Mouse (Mus musculus): ENCODE measurements around the gene Hspa2. TPM values are rescaled to one million over a fixed set of nuclear protein-coding genes. Genes with fewer than 3 reads are reported as not detected.
"Not testable (repeated sequence)": the region's sequence is repeated elsewhere in the genome, so short reads cannot be mapped to it uniquely, and the experiment has no call there.

Gene Hspa2
- total RNA-seq, 2 experiments from 2014 or later: 22.7 to 24.4 TPM

DNA sequence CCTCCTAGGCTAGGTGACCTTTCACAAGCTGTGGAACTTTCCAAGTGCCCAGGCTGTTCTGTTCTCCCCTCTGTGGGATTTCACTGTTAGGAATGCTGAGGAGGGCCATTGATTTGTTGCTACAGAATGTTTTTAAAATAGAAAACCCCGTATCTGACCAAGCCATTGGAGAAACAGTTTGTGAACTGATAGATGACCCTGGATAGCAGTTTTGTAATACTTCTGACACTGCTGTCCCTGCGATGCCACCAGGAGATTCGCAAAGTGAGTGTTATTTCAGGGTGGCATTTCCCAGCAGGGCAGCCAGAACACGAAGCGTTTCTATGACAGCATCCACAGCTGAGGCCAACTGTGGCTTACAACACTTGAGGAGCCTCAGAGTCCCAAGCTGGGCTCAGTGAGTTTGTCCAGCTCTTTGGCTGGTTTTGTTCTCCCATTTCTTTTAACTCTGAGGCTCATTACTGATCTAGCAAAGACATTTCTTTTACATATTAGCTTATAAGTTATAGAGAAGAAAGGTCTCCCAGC is 27.0 kb downstream of the Hspa2 start:
- no peak for DNase-seq (ENCODE audit: low spot score in 2 of 2)

DNA sequence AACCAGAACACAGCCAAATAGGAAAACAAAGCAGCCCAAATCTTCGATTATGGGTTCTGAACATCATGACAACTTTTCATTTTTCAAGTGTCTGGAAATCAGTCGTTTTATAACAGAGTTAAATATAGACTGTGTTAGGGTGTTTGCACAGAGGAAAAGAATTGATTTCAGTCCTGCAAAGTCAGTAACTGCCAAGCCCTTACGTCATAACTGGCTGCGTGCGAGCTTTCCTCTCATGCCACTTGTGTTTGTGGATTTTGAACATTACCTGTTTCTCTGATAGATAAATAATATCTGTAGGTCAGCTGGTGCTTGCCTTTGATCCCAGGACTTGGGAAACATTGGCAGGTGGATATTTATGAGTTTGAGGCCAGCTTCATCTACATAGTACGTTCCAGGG is 27.5 kb downstream of the Hspa2 start:
- no peak for DNase-seq (ENCODE audit: low spot score in 2 of 2)

DNA sequence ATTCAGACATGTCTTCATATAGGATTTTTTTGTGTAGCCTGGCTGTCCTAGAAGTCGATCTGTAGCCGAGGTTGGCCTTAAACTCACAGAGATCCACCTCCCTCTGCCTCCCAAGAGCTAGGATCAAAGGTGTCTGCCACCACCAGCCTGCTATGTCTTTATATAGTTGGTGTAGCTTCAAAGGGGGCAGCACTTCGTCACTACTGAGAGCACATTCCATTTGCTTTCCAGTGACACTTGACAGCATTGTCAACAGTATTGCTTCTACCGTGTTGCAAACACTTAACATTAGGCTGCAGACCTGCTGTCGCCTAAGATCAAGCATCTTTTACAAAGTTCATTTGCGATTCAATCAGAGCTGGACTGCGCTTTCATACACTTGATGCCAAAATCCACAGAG is 30.1 kb downstream of the Hspa2 start:
- no peak for DNase-seq (ENCODE audit: low spot score in 2 of 2)

DNA sequence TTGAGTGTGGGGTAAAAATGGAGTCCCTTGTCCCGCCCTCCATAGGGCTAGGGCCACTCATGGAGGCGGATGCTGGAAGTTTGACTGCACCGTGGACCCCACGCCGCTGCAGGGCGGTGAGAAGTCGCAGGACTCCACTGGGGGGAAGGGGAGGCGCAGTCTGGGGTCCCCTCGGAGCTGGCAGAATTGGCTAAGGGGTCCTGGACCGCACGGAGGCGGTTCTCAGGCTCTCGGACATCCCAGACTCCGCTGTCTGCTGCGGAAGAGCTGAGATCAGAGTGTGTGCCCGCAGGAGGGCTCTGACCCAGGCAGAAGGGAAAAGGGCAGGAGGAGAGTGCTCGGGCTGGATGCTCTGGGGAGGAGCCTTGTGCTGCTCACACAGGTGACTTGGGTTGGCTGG is 31.1 kb downstream of the Hspa2 start:
- DNase-seq (ENCODE audit: low spot score in 2 of 2): no peak

DNA sequence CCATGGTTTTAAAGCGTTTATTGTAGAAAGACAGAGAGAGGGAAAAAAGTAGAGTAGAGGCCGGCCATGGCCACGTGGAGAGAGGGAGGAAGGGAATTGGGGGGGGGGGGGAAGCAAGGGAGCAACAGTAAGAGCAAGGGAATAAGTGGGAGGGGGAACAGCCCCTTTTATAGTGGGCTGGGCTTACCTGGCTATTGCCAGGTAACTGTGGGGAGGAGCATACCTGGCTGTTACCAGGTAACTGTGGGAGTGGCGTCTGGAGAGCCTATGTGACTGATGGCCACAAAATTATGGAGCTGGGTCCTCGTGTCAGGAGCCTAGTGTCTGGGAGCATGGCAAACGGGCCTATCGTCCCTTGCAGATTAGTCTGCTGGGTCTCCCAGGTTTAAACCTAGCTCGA is 31.6 kb downstream of the Hspa2 start:
- no peak for DNase-seq (ENCODE audit: low spot score in 2 of 2)

DNA sequence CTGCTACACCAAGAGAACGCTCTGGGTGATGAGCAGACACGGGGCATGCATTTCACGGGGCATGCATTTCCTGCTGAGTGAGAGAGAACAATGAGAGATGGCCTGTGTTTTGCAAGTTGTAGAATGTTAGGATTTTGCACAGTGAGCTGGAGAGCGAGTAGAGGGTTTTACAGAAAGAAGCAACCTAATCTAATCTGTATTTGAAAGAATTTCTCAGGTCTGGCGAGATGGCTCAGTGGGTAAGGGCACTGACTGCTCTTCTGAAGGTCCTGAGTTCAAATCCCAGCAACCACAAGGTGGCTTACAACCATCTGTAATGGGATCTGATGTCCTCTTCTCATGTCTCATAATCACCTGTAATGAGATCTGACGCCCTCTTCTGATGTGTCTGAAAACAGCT is 39.5 kb downstream of the Hspa2 start:
- DNase-seq (ENCODE audit: low spot score in 2 of 2): not testable (repeated sequence)

DNA sequence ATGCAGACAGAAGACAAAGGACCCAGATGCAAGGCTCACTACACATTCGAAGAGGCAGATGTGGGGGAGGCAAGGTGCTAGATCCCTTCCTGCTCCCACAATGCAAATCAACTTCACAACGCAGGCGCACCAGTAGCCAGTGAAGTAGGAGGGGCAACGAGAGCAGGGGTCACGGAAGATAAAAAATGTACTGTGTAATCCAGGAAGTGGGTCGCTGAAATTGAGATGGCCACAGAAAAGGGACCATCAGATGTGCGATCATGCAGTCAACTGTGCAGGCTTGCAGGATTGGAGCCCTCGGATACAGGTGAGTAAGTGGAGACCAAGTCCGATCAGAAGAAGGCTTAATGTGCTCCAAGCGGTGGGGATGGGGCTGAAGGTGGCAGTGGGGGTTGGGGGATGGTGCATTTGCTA is 40.4 kb downstream of the Hspa2 start:
- no peak for DNase-seq (ENCODE audit: low spot score in 2 of 2)

DNA sequence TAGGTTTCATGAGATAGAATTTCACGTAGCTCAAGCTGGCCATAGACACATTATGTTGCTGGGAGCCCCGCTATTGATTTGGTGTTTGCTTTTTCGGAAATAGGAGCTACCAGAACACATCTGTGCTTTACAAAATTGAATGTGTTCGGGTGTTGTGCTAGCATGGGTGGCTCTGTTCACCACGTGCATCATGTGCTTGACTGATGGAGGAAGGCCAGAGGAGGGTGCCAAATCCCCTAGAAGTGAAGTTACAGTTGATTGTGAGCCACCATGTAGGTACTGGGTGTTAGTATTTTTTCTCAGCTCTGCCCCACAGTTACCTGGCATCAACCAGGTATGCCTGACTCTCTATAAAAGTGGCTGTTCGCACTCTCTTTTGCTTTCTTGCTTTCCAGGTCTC is 40.9 kb downstream of the Hspa2 start:
- no peak for DNase-seq (ENCODE audit: low spot score in 2 of 2)

DNA sequence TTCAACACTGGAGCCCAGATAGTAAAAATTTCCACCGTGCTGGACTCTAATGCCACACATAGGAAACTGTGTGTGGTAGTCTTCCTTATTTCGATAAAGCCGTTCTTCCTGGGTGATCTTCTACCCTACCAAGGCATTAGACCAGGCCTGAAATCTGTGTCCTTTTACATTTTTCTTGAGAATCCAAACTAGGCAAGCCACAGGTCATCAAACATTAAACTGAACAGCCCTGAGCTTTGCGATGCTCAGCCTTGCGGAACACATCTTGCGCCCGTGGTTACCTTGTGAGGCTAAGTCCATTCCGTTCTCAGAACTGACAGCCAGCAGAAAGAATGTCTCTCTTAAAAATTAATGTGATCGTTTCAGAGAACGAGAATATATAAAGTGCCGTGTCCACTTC is 42.2 kb downstream of the Hspa2 start:
- no peak for DNase-seq (ENCODE audit: low spot score in 2 of 2)

DNA sequence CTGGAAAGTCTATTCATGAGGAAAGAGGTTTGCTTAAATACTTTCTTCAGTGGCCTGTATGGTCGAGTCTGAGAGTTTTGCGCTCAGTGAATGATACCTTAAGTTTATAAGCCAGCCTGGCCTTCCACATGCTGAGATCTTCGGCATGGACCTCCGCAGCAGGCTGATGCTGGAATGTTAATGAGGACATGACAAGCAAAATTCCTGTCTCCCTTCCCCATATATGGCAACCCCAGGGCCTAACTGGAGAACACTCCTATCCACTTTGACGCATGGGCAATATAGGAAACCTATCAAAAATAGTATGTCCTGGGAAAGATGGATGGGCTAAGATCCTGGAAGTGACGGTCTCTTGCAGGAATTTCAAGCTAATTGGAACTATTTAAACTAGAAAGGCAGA is 44.2 kb downstream of the Hspa2 start:
- DNase-seq (ENCODE audit: low spot score in 2 of 2): no peak

DNA sequence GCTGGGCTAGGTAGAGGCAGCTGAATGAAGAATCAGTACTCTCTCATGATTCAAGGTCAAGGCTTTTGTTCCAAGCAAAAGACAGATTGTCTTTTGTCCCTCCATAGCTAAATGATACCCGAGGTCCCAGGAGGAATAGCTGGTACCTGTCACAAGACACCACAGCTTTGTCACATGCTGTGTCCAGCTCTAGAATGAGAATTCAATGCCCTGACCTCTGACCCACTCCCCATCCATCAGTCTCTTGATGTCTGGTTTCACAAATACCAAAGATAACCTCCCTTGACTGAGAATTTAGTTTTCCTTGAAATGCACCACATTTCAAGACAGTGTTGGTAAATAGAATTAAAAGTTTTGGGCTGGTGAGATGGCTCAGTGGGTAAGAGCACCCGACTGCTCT is 48.2 kb downstream of the Hspa2 start:
- DNase-seq (ENCODE audit: low spot score in 2 of 2): no peak

Other genes with a start within 250 kb of the Hspa2 start
- gene Esr2, start 226.9 kb upstream of the Hspa2 start, total RNA-seq (2021): under 1 TPM in 1 of 2 experiments, not detected in 1; 0.20 TPM
- not detected for gene Tex21, start 157.4 kb upstream of the Hspa2 start, total RNA-seq (2021)
- 10 to 100 TPM; 48.3 to 56.2 TPM for gene Mthfd1, start 148.9 kb upstream of the Hspa2 start, total RNA-seq (2021)
- 1 to 10 TPM; 1.9 to 2.4 TPM for gene Akap5, start 79.3 kb upstream of the Hspa2 start, total RNA-seq (2021)
- gene Zbtb25, start 34.6 kb upstream of the Hspa2 start, total RNA-seq (2021): 10 to 100 TPM; 16.5 to 16.6 TPM
- 1 to 10 TPM; 8.9 to 9.4 TPM for gene Zbtb1, start 33.9 kb upstream of the Hspa2 start, total RNA-seq (2021)
- 1 to 10 TPM in 1 of 2 experiments, under 1 TPM in 1; 0.56 to 1.0 TPM for gene Ppp1r36, start 13.4 kb downstream of the Hspa2 start, total RNA-seq (2021)
- 10 to 100 TPM; 21.0 to 29.2 TPM for gene Plekhg3, start 126.7 kb downstream of the Hspa2 start, total RNA-seq (2021)

Data from adrenal gland, postnatal 4 days (tissue).